Mouse (Mus musculus) E14TG2a.4 (cell line): ENCODE measurements at regions not wholly inside any gene's neighbourhood (a gene's known extent, or its start where the extent isn't known, plus 50 kb on each side); places are given as distances from the start of the nearest gene placed in this dataset.

Experiments
- CTCF ChIP-seq: conservative IDR thresholded peaks from 2 replicates; pipeline ENCODE4 v1.5.1; 2014; ENCODE audit warnings: low read length
- POU5F1 ChIP-seq: IDR thresholded peaks from 2 replicates; pipeline ENCODE4 v1.6.1; 2014; ENCODE audit warnings: low read length, borderline replicate concordance

DNA sequence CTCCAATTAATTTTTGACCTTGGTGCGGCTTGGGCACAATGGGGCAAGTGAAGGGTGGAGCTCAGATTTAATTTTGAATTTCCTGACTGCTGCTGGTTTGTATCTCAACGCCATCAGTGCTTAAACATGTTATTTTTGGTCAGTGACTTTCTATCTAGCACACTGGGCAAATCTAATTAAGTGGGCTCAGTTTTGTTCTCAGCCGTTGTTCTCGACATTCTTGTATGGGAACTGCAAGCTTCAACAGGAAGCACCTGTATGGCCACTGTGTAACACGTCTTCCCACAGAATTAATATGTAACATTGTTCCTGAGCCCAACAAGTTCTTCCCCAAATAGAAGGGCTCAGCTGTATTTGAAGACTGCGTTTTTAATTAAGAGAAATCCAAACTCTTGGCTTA, 105.7 kb upstream of the Ednrb start:
- TF ChIP-seq CTCF, result no peak
- no peak for TF ChIP-seq POU5F1
